Mouse (Mus musculus): ENCODE results near the gene Cpd.

The Cpd gene

GRCm38 (mm10) chr11:76847354-76847753 is 536 bp upstream of the Cpd start:
- WGBS = 20% methylated on average over 8 of the region's 8 CpGs

- whole genome bisulfite sequencing = under 1% methylated on average over 82 of the region's 90 CpGs
These were observed 574 bp downstream of the Cpd start for GRCm38 (mm10) chr11:76846011-76846877.

GRCm38 (mm10) chr11:76845275-76845980 is 1.4 kb downstream of the Cpd start:
- whole genome bisulfite sequencing = 3% methylated on average over 15 of the region's 15 CpGs

- WGBS = 91% methylated on average over 4 of the region's 4 CpGs
These were observed 8.2 kb downstream of the Cpd start for GRCm38 (mm10) chr11:76838573-76838972.

- 43% methylated on average over 6 of the region's 6 CpGs for WGBS
These were observed 10.5 kb downstream of the Cpd start for GRCm38 (mm10) chr11:76836317-76836716.

- WGBS = 36% methylated on average over 5 of the region's 5 CpGs
These were observed 10.9 kb downstream of the Cpd start for GRCm38 (mm10) chr11:76835868-76836267.

- WGBS = 66% methylated on average over 1 of the region's 1 CpGs
These were observed 12.2 kb downstream of the Cpd start for GRCm38 (mm10) chr11:76834665-76835064.

GRCm38 (mm10) chr11:76824885-76825265 is 21.9 kb downstream of the Cpd start:
- WGBS = 55% methylated on average over 9 of the region's 9 CpGs

GRCm38 (mm10) chr11:76824238-76824884 is 22.5 kb downstream of the Cpd start:
- WGBS = 67% methylated on average over 7 of the region's 7 CpGs

GRCm38 (mm10) chr11:76823641-76824040 is 23.2 kb downstream of the Cpd start:
- WGBS = 80% methylated on average over 3 of the region's 3 CpGs

- 78% methylated on average over 3 of the region's 3 CpGs for WGBS
These were observed 25.5 kb downstream of the Cpd start for GRCm38 (mm10) chr11:76821353-76821752.

- 90% methylated on average over 3 of the region's 3 CpGs for WGBS
These were observed 29.2 kb downstream of the Cpd start for GRCm38 (mm10) chr11:76817664-76818063.

GRCm38 (mm10) chr11:76810706-76811495 is 35.9 kb downstream of the Cpd start:
- 86% methylated on average over 9 of the region's 9 CpGs for WGBS

GRCm38 (mm10) chr11:76809450-76809849 is 37.4 kb downstream of the Cpd start:
- 23% methylated on average over 3 of the region's 3 CpGs for WGBS

GRCm38 (mm10) chr11:76808550-76808949 is 38.3 kb downstream of the Cpd start:
- WGBS = 88% methylated on average over 7 of the region's 7 CpGs

- WGBS = 95% methylated on average over 3 of the region's 3 CpGs
These were observed 39.7 kb downstream of the Cpd start for GRCm38 (mm10) chr11:76807007-76807679.

- 77% methylated on average over 4 of the region's 4 CpGs for WGBS
These were observed 40.8 kb downstream of the Cpd start for GRCm38 (mm10) chr11:76806026-76806425.

- 87% methylated on average over 4 of the region's 4 CpGs for WGBS
These were observed 41.7 kb downstream of the Cpd start for GRCm38 (mm10) chr11:76805072-76805471.

GRCm38 (mm10) chr11:76803266-76803665 is 43.6 kb downstream of the Cpd start:
- 92% methylated on average over 3 of the region's 3 CpGs for WGBS

GRCm38 (mm10) chr11:76797236-76797635 is 49.6 kb downstream of the Cpd start:
- WGBS = 91% methylated on average over 6 of the region's 6 CpGs

GRCm38 (mm10) chr11:76795326-76795725 is 51.5 kb downstream of the Cpd start:
- WGBS = 50% methylated on average over 5 of the region's 5 CpGs

Measured in cerebral cortex, adult 2 months (tissue).